Mouse (Mus musculus) gastrocnemius, adult 8-10 months (tissue): Measurements from ENCODE around the gene Tpte. TPM values are rescaled to one million over a fixed set of nuclear protein-coding genes. Genes with fewer than 3 reads are reported as not detected.

ENCODE experiments used
- total RNA-seq, 4 experiments: library from RNA; stranded (reverse); gene quantifications; 2 replicates each; pipeline ENCODE4 v1.2.4; 2022

Tpte gene
- total RNA-seq, 4 experiments from 2014 or later = not detected

Other genes starting within 250 kb of the Tpte start
- gene Atp7b, start 223.1 kb upstream of the Tpte start, total RNA-seq = under 1 TPM in 1 of 4 experiments, not detected in 3; 0.05 TPM
- 1 to 10 TPM; 6.9 to 9.2 (median 7.9) TPM for gene Alg11, start 222.7 kb upstream of the Tpte start, total RNA-seq
- gene Nek5, start 158.4 kb upstream of the Tpte start, total RNA-seq = under 1 TPM; 0.65 to 0.86 (median 0.70) TPM
- gene Nek3, start 117.0 kb upstream of the Tpte start, total RNA-seq = 1 to 10 TPM; 2.1 to 3.1 (median 2.6) TPM
- under 1 TPM in 1 of 4 experiments, not detected in 3; 0.29 TPM for gene Ckap2, start 97.6 kb upstream of the Tpte start, total RNA-seq
- gene Vps36, start 90.6 kb upstream of the Tpte start, total RNA-seq = 10 to 100 TPM; 28.2 to 32.1 (median 29.8) TPM
- gene Thsd1, start 56.1 kb upstream of the Tpte start, total RNA-seq = 1 to 10 TPM in 3 of 4 experiments, under 1 TPM in 1; 0.70 to 1.4 (median 1.2) TPM
- 10 to 100 TPM in 2 of 4 experiments, 1 to 10 TPM in 2; 9.1 to 12.7 (median 10.1) TPM for gene Slc25a15, start 115.2 kb downstream of the Tpte start, total RNA-seq
- gene Mrps31, start 127.9 kb downstream of the Tpte start, total RNA-seq = 10 to 100 TPM; 27.3 to 31.2 (median 29.6) TPM